Mouse (Mus musculus): Measurements from ENCODE around the gene Senp2. TPM values are rescaled to one million over a fixed set of nuclear protein-coding genes. Genes with fewer than 3 reads are reported as not detected.
A peak's percentile ranks its signal among the peaks of the same experiment; 100 is the strongest.

Gene Senp2
- 57.7 and 58.9 TPM in 2 replicates for polyA plus RNA-seq (2012; rRNA removed)

- no peak for TF ChIP-seq CTCF (IDR thresholded peaks at IDR 0.05; ENCODE audit: borderline replicate concordance, insufficient read depth, low read depth, low read length)
- TF ChIP-seq POLR2A (IDR thresholded peaks at IDR 0.05; ENCODE audit: borderline replicate concordance, insufficient read depth, low read length), result peak; percentile 69; the same call in 1 of the 2 replicates
Measured at GRCm38 (mm10) chr16:22009099-22009584, at the start of gene Senp2. TSS of gene Senp2 (plus strand) at chr16:22009484.

GRCm38 (mm10) chr16:21965576-21965975 is 43.7 kb upstream of the Senp2 start:
- Histone ChIP-seq H3K4me1 (ENCODE audit: control insufficient read depth, insufficient read depth, low read length) (no peaks in the 10 kb centered on the region; the same call in 1 of the 2 replicates), H3K27ac (ENCODE audit: insufficient read depth, low read length) (no peak overlapping the region), H3K4me3 (replicated peaks; ENCODE audit: insufficient read depth, low read depth, low read length) (no peak overlapping the region), H3K27me3 (ENCODE audit: control insufficient read depth, insufficient read depth, low read length) (no peaks in the 10 kb centered on the region)
- DNase-seq, result no peak
- no peak for TF ChIP-seq POLR2A (IDR thresholded peaks at IDR 0.05; ENCODE audit: borderline replicate concordance, insufficient read depth, low read length)
- no peak for TF ChIP-seq CTCF (IDR thresholded peaks at IDR 0.05; ENCODE audit: borderline replicate concordance, insufficient read depth, low read depth, low read length)
- 74% methylated on average over 3 of the region's 3 CpGs for WGBS

More at GRCm38 (mm10) chr16:22009099-22009584, at the start of gene Senp2:
- no peaks in the 10 kb centered on the region for H3K4me1 ChIP-seq (ENCODE audit: control insufficient read depth, insufficient read depth, low read length)
- 1% methylated on average over 45 of the region's 45 CpGs for WGBS
- H3K4me3 ChIP-seq (replicated peaks; ENCODE audit: insufficient read depth, low read depth, low read length), result peak within 1 kb of the TSS; percentile 98
- peak within 1 kb of the TSS; percentile 31; the same call in 1 of the 2 replicates for H3K27ac ChIP-seq (ENCODE audit: insufficient read depth, low read length)
- peak; percentile 100 for DNase-seq
- H3K27me3 ChIP-seq (ENCODE audit: control insufficient read depth, insufficient read depth, low read length), result no peaks in the 10 kb centered on the region

GRCm38 (mm10) chr16:21969874-21970273 is 39.4 kb upstream of the Senp2 start:
- WGBS, result 75% methylated on average over 4 of the region's 5 CpGs
- TF ChIP-seq POLR2A (IDR thresholded peaks at IDR 0.05; ENCODE audit: borderline replicate concordance, insufficient read depth, low read length) (no peak), CTCF (IDR thresholded peaks at IDR 0.05; ENCODE audit: borderline replicate concordance, insufficient read depth, low read depth, low read length) (no peak)
- Histone ChIP-seq H3K4me1 (ENCODE audit: control insufficient read depth, insufficient read depth, low read length) (no peaks in the 10 kb centered on the region), H3K27ac (ENCODE audit: insufficient read depth, low read length) (no peak overlapping the region), H3K4me3 (replicated peaks; ENCODE audit: insufficient read depth, low read depth, low read length) (no peak overlapping the region), H3K27me3 (ENCODE audit: control insufficient read depth, insufficient read depth, low read length) (no peaks in the 10 kb centered on the region)
- no peak for DNase-seq

- H3K27me3 ChIP-seq (ENCODE audit: control insufficient read depth, insufficient read depth, low read length), result no peaks in the 10 kb centered on the region
- no peaks in the 10 kb centered on the region for H3K4me1 ChIP-seq (ENCODE audit: control insufficient read depth, insufficient read depth, low read length)
- no peak for DNase-seq
- TF ChIP-seq POLR2A (IDR thresholded peaks at IDR 0.05; ENCODE audit: borderline replicate concordance, insufficient read depth, low read length) (no peak), CTCF (IDR thresholded peaks at IDR 0.05; ENCODE audit: borderline replicate concordance, insufficient read depth, low read depth, low read length) (no peak)
- H3K27ac ChIP-seq (ENCODE audit: insufficient read depth, low read length), result no peak overlapping the region
- WGBS, result 89% methylated on average over 6 of the region's 6 CpGs
- no peak overlapping the region for H3K4me3 ChIP-seq (replicated peaks; ENCODE audit: insufficient read depth, low read depth, low read length)
Measured at GRCm38 (mm10) chr16:21970536-21970935, 38.7 kb upstream of the Senp2 start.

GRCm38 (mm10) chr16:21971446-21971845 is 37.8 kb upstream of the Senp2 start:
- H3K4me3 ChIP-seq (replicated peaks; ENCODE audit: insufficient read depth, low read depth, low read length), result no peak overlapping the region
- 57% methylated on average over 4 of the region's 4 CpGs for WGBS
- no peaks in the 10 kb centered on the region; the same call in 1 of the 2 replicates for H3K4me1 ChIP-seq (ENCODE audit: control insufficient read depth, insufficient read depth, low read length)
- H3K27me3 ChIP-seq (ENCODE audit: control insufficient read depth, insufficient read depth, low read length), result no peaks in the 10 kb centered on the region
- no peak overlapping the region for H3K27ac ChIP-seq (ENCODE audit: insufficient read depth, low read length)
- DNase-seq, result no peak
- TF ChIP-seq POLR2A (IDR thresholded peaks at IDR 0.05; ENCODE audit: borderline replicate concordance, insufficient read depth, low read length) (no peak), CTCF (IDR thresholded peaks at IDR 0.05; ENCODE audit: borderline replicate concordance, insufficient read depth, low read depth, low read length) (no peak)

- no peak for TF ChIP-seq CTCF (IDR thresholded peaks at IDR 0.05; ENCODE audit: borderline replicate concordance, insufficient read depth, low read depth, low read length)
- Histone ChIP-seq H3K4me1 (ENCODE audit: control insufficient read depth, insufficient read depth, low read length) (no peaks in the 10 kb centered on the region; the same call in 1 of the 2 replicates), H3K4me3 (replicated peaks; ENCODE audit: insufficient read depth, low read depth, low read length) (no peak overlapping the region), H3K27me3 (ENCODE audit: control insufficient read depth, insufficient read depth, low read length) (no peaks in the 10 kb centered on the region), H3K27ac (ENCODE audit: insufficient read depth, low read length) (no peak overlapping the region)
- DNase-seq, result peak; percentile 8 to 19
- WGBS, result under 1% methylated on average over 16 of the region's 16 CpGs
Measured at GRCm38 (mm10) chr16:21976203-21976602, 33.1 kb upstream of the Senp2 start.

GRCm38 (mm10) chr16:21977347-21977746 is 31.9 kb upstream of the Senp2 start:
- no peak overlapping the region for H3K4me3 ChIP-seq (replicated peaks; ENCODE audit: insufficient read depth, low read depth, low read length)
- DNase-seq, result no peak
- WGBS, result 76% methylated on average over 5 of the region's 5 CpGs

GRCm38 (mm10) chr16:21983146-21983545 is 26.1 kb upstream of the Senp2 start:
- H3K4me3 ChIP-seq (replicated peaks; ENCODE audit: insufficient read depth, low read depth, low read length), result no peak overlapping the region
- 95% methylated on average over 9 of the region's 9 CpGs for WGBS
- no peak for DNase-seq
- H3K27me3 ChIP-seq (ENCODE audit: control insufficient read depth, insufficient read depth, low read length), result no peaks in the 10 kb centered on the region
- no peaks in the 10 kb centered on the region for H3K4me1 ChIP-seq (ENCODE audit: control insufficient read depth, insufficient read depth, low read length)
- TF ChIP-seq POLR2A (IDR thresholded peaks at IDR 0.05; ENCODE audit: borderline replicate concordance, insufficient read depth, low read length) (no peak), CTCF (IDR thresholded peaks at IDR 0.05; ENCODE audit: borderline replicate concordance, insufficient read depth, low read depth, low read length) (no peak)
- H3K27ac ChIP-seq (ENCODE audit: insufficient read depth, low read length), result no peak overlapping the region

More at GRCm38 (mm10) chr16:21977347-21977746, 31.9 kb upstream of the Senp2 start:
- H3K27me3 ChIP-seq (ENCODE audit: control insufficient read depth, insufficient read depth, low read length), result no peaks in the 10 kb centered on the region
- H3K4me1 ChIP-seq (ENCODE audit: control insufficient read depth, insufficient read depth, low read length), result no peaks in the 10 kb centered on the region; the same call in 1 of the 2 replicates
- no peak for TF ChIP-seq CTCF (IDR thresholded peaks at IDR 0.05; ENCODE audit: borderline replicate concordance, insufficient read depth, low read depth, low read length)
- no peak overlapping the region for H3K27ac ChIP-seq (ENCODE audit: insufficient read depth, low read length)
